ENCODE assay signal across 8 mouse cellular contexts in the genomic region with DNA sequence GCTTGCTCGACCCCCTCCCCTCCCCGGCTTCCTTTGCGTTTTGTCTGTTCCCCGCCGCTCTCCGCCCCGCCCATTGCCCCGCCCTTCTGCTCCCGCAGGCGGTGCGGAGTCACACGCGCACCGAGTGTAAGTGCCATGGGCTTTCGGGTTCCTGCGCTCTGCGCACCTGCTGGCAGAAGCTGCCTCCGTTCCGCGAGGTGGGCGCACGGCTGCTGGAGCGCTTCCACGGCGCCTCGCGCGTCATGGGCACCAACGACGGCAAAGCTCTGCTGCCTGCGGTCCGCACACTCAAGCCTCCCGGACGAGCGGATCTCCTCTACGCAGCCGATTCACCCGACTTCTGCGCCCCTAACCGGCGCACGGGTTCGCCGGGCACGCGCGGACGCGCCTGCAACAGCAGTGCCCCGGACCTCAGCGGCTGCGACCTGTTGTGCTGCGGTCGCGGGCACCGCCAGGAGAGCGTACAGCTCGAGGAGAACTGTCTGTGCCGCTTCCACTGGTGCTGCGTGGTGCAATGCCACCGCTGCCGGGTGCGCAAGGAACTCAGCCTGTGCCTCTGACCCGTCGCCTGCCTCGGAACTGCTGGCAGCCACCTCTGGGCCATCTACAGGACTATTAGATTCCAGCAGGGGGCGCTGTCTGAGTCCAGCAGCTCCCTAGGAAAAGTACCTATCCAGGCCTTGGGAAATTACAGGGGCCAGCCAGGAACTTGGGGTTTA. TPM values are rescaled to one million over a fixed set of nuclear protein-coding genes. Genes with fewer than 3 reads are reported as not detected.
DNase-seq lines count a peak whose midpoint lies in the region; ATAC-seq lines count a peak whose summit lies in the region.

No protein-coding gene starts in this region.

- H3K9ac ChIP-seq in forebrain, embryonic 12.5 days: peak overlapping the region; percentile 25
- H3K9ac ChIP-seq in midbrain, embryonic 11.5 days (ENCODE audit: low read length): peak overlapping the region; percentile 30

- H3K4me2 ChIP-seq in forebrain, embryonic 12.5 days: peak overlapping the region; percentile 81
- peak overlapping the region; percentile 76 for H3K4me2 ChIP-seq in midbrain, embryonic 11.5 days

- peak; percentile 70 for DNase-seq in kidney, adult 18-20 months
- no peak for DNase-seq in kidney, adult 11 months
- peak; percentile 79 for DNase-seq in adrenal gland, adult 2 months
- DNase-seq in hindbrain, embryonic 10.5 days (ENCODE audit: low spot score): peak; percentile 77
- DNase-seq in limb, embryonic 10.5 days (ENCODE audit: low spot score): peak; percentile 80
- peak; percentile 93 for DNase-seq in midbrain, embryonic 11.5 days (ENCODE audit: low spot score, missing footprints)
- DNase-seq in testis, postnatal 10 days (ENCODE audit: low spot score): peak; percentile 87

- H3K27ac ChIP-seq in forebrain, embryonic 12.5 days: no peak overlapping the region
- 0 out of 2 replicates have a peak overlapping the region, but pooled peaks have one; percentile 0 for H3K27ac ChIP-seq in hindbrain, embryonic 10.5 days
- no peak overlapping the region; the same call in 1 of the 2 replicates for H3K27ac ChIP-seq in limb, embryonic 10.5 days
- H3K27ac ChIP-seq in midbrain, embryonic 11.5 days (ENCODE audit: low read depth, low read length): no peak overlapping the region

- no peaks in the 10 kb centered on the region for H3K36me3 ChIP-seq in forebrain, embryonic 12.5 days (replicated peaks)
- no peaks in the 10 kb centered on the region for H3K36me3 ChIP-seq in hindbrain, embryonic 10.5 days
- no peaks in the 10 kb centered on the region; the same call in 1 of the 2 replicates for H3K36me3 ChIP-seq in limb, embryonic 10.5 days
- H3K36me3 ChIP-seq in midbrain, embryonic 11.5 days (ENCODE audit: control insufficient read depth, insufficient read depth, low read length): no peaks in the 10 kb centered on the region

- peak; percentile 42; the same call in 1 of the 2 replicates for ATAC-seq in forebrain, embryonic 12.5 days (ENCODE audit: low FRiP score)
- peak; percentile 51 for ATAC-seq in midbrain, embryonic 11.5 days (ENCODE audit: low FRiP score)

- H3K4me3 ChIP-seq in forebrain, embryonic 12.5 days (replicated peaks): peak overlapping the region; percentile 49
- H3K4me3 ChIP-seq in hindbrain, embryonic 10.5 days: peak overlapping the region; percentile 52
- peak overlapping the region; percentile 51 for H3K4me3 ChIP-seq in limb, embryonic 10.5 days
- H3K4me3 ChIP-seq in midbrain, embryonic 11.5 days (ENCODE audit: low read depth, low read length): peak overlapping the region; percentile 45

- H3K4me1 ChIP-seq in forebrain, embryonic 12.5 days: peaks cover 14% of the 10 kb centered on the region
- peaks cover 24% of the 10 kb centered on the region for H3K4me1 ChIP-seq in hindbrain, embryonic 10.5 days (replicated peaks)
- H3K4me1 ChIP-seq in limb, embryonic 10.5 days: peaks cover 34% of the 10 kb centered on the region
- H3K4me1 ChIP-seq in midbrain, embryonic 11.5 days (ENCODE audit: control insufficient read depth, insufficient read depth, low read length): peaks cover 9% of the 10 kb centered on the region

- under 1% methylated on average over 67 of the region's 67 CpGs for WGBS in forebrain, embryonic 12.5 days
- WGBS in hindbrain, embryonic 10.5 days: under 1% methylated on average over 67 of the region's 67 CpGs
- WGBS in limb, embryonic 10.5 days: 4% methylated on average over 67 of the region's 67 CpGs
- WGBS in midbrain, embryonic 11.5 days: under 1% methylated on average over 67 of the region's 67 CpGs

- H3K27me3 ChIP-seq in forebrain, embryonic 12.5 days: peaks cover 94% of the 10 kb centered on the region
- peaks cover 99% of the 10 kb centered on the region for H3K27me3 ChIP-seq in hindbrain, embryonic 10.5 days (ENCODE audit: insufficient read depth, poor library complexity, severe bottlenecking)
- H3K27me3 ChIP-seq in limb, embryonic 10.5 days (ENCODE audit: low read depth, poor library complexity, severe bottlenecking): peaks cover 98% of the 10 kb centered on the region
- peaks cover 85% of the 10 kb centered on the region for H3K27me3 ChIP-seq in midbrain, embryonic 11.5 days (ENCODE audit: control insufficient read depth, insufficient read depth, low read length)

- H3K9me3 ChIP-seq in forebrain, embryonic 12.5 days: no peaks in the 10 kb centered on the region
- H3K9me3 ChIP-seq in hindbrain, embryonic 10.5 days: no peaks in the 10 kb centered on the region
- no peaks in the 10 kb centered on the region for H3K9me3 ChIP-seq in limb, embryonic 10.5 days (replicated peaks)
- no peaks in the 10 kb centered on the region for H3K9me3 ChIP-seq in midbrain, embryonic 11.5 days (ENCODE audit: control insufficient read depth, low read length)

RNA-seq across cellular contexts. Expression of a gene that starts 7.1 kb away (rescaled TPM):
- 1 to 10 TPM in 1 of 2 experiments, under 1 TPM in 1; 0.23 to 1.2 TPM for total RNA-seq in adrenal gland, adult 2 months (2021)
- polyA plus RNA-seq in adrenal gland, adult 2 months (2012; rRNA removed): 2.1 and 2.4 TPM in 2 replicates
- polyA plus RNA-seq in forebrain, embryonic 12.5 days (2016; fragmentation: Nextera tagmentation; extraction: Ambion mirVana): 1.00 and 2.0 TPM in 2 replicates
- 0.87 and 1.6 TPM in 2 replicates for polyA plus RNA-seq in hindbrain, embryonic 10.5 days (2016; fragmentation: Nextera tagmentation; extraction: Ambion mirVana)
- 1.3 and 1.6 TPM in 2 replicates for polyA plus RNA-seq in limb, embryonic 10.5 days (2016; fragmentation: Nextera tagmentation; extraction: Ambion mirVana)
- 1.4 and 2.3 TPM in 2 replicates for polyA plus RNA-seq in midbrain, embryonic 11.5 days (2014; fragmentation: Nextera tagmentation; extraction: Ambion mirVana)

RNA-seq across cellular contexts. Expression of a gene that starts 12.5 kb away (rescaled TPM):
- 1 to 10 TPM; 2.3 to 5.7 TPM for total RNA-seq in adrenal gland, adult 2 months (2021)
- polyA plus RNA-seq in adrenal gland, adult 2 months (2012; rRNA removed): 11.5 and 17.1 TPM in 2 replicates
- polyA plus RNA-seq in forebrain, embryonic 12.5 days (2016; fragmentation: Nextera tagmentation; extraction: Ambion mirVana): 3.3 and 4.5 TPM in 2 replicates
- polyA plus RNA-seq in hindbrain, embryonic 10.5 days (2016; fragmentation: Nextera tagmentation; extraction: Ambion mirVana): 15.5 and 18.2 TPM in 2 replicates
- 30.1 and 34.2 TPM in 2 replicates for polyA plus RNA-seq in limb, embryonic 10.5 days (2016; fragmentation: Nextera tagmentation; extraction: Ambion mirVana)
- polyA plus RNA-seq in midbrain, embryonic 11.5 days (2014; fragmentation: Nextera tagmentation; extraction: Ambion mirVana): 3.3 and 3.4 TPM in 2 replicates

RNA-seq across cellular contexts. Expression of a gene that starts 35.2 kb away (rescaled TPM):
- total RNA-seq in adrenal gland, adult 2 months (2021): under 1 TPM in 1 of 2 experiments, not detected in 1; 0.17 TPM
- 0.20 and 0.26 TPM in 2 replicates for polyA plus RNA-seq in adrenal gland, adult 2 months (2012; rRNA removed)
- not detected in 2 replicates for polyA plus RNA-seq in forebrain, embryonic 12.5 days (2016; fragmentation: Nextera tagmentation; extraction: Ambion mirVana)
- polyA plus RNA-seq in hindbrain, embryonic 10.5 days (2016; fragmentation: Nextera tagmentation; extraction: Ambion mirVana): 0.12 TPM in 1 of 2 replicates, not detected in the other
- 0.16 and 0.29 TPM in 2 replicates for polyA plus RNA-seq in limb, embryonic 10.5 days (2016; fragmentation: Nextera tagmentation; extraction: Ambion mirVana)
- polyA plus RNA-seq in midbrain, embryonic 11.5 days (2014; fragmentation: Nextera tagmentation; extraction: Ambion mirVana): not detected in 2 replicates
